Mouse (Mus musculus) heart, embryonic 16.5 days (tissue): ENCODE data around the gene Pin1rt1. TPM values are rescaled to one million over a fixed set of nuclear protein-coding genes. Genes with fewer than 3 reads are reported as not detected.

Experiments used
- ATAC-seq: fragments of 200-750 bp; cut with Nextera tagmentation; replicated peaks from 2 replicates; pipeline ENCODE4 v1.8.0; 2017; ENCODE audit warnings: moderate number of reproducible peaks; ENCODE audit not compliant: insufficient read depth, low FRiP score; ENCODE audit errors: extremely low read depth
- H3K27ac ChIP-seq: fragments of 300-500 bp; sonication (generic); 2 replicates; pipeline ENCODE4 v1.5.1; 2014; ENCODE audit warnings: mild to moderate bottlenecking, low read length, control low read depth, moderate library complexity
- H3K27me3 ChIP-seq: fragments of 300-500 bp; sonication (generic); 2 replicates; pipeline ENCODE4 v1.6.1; 2014; ENCODE audit warnings: low read length, mixed read lengths; ENCODE audit not compliant: control insufficient read depth, insufficient read depth
- H3K36me3 ChIP-seq: fragments of 300-500 bp; sonication (generic); 2 replicates; pipeline ENCODE4 v1.6.1; 2014; ENCODE audit not compliant: control insufficient read depth, insufficient read depth
- H3K4me1 ChIP-seq: fragments of 300-500 bp; sonication (generic); 2 replicates; pipeline ENCODE4 v1.6.1; 2014; ENCODE audit warnings: low read length, mixed read lengths; ENCODE audit not compliant: control insufficient read depth, insufficient read depth
- H3K4me2 ChIP-seq: fragments of 300-500 bp; sonication (generic); 2 replicates; pipeline ENCODE4 v1.6.1; 2014; ENCODE audit warnings: low read depth, mild to moderate bottlenecking, control low read depth, low read length
- H3K4me3 ChIP-seq: fragments of 300-500 bp; sonication (generic); 2 replicates; pipeline ENCODE4 v1.5.1; 2014; ENCODE audit warnings: mild to moderate bottlenecking, control low read depth, low read length
- H3K9ac ChIP-seq: fragments of 300-500 bp; sonication (generic); 2 replicates; pipeline ENCODE4 v1.6.1; 2014; ENCODE audit warnings: low read length, control low read depth
- H3K9me3 ChIP-seq: fragments of 300-500 bp; sonication (generic); replicated peaks from 2 replicates; pipeline ENCODE4 v1.6.1; 2016; ENCODE audit warnings: low read length; ENCODE audit not compliant: control insufficient read depth
- WGBS: fragments of 180-500 bp; shearing (Covaris S2); extraction: QIAGEN DNeasy Blood & Tissue Kit; methylation state at CpG from one replicate; pipeline ENCODE4 v1.1.7; 2014; 5-methylcytosine and 5-hydroxymethylcytosine counted together
- polyA plus RNA-seq: library from polyadenylated mRNA; unstranded; fragments of >200 nt; fragmentation: Nextera tagmentation; extraction: Ambion mirVana; gene quantifications from 2 replicates; pipeline ENCODE4 v1.2.1, GENCODE M21; 2015

The Pin1rt1 gene
- polyA plus RNA-seq, 1 experiment from 2014 or later, result not detected

GRCm38 (mm10) chr2:104677326-104677725 is 38.9 kb downstream of the Pin1rt1 start:
- Histone ChIP-seq H3K4me1 (no peaks in the 10 kb centered on the region), H3K9me3 (no peaks in the 10 kb centered on the region), H3K27me3 (no peaks in the 10 kb centered on the region), H3K36me3 (no peaks in the 10 kb centered on the region), H3K27ac (no peak overlapping the region), H3K4me3 (no peak overlapping the region), H3K9ac (no peak overlapping the region), H3K4me2 (no peak overlapping the region)
- no peak for ATAC-seq
- WGBS, result 83% methylated on average over 3 of the region's 3 CpGs

- no peaks in the 10 kb centered on the region for H3K36me3 ChIP-seq
- no peaks in the 10 kb centered on the region for H3K9me3 ChIP-seq
- H3K9ac ChIP-seq, result no peak overlapping the region
- H3K27me3 ChIP-seq, result no peaks in the 10 kb centered on the region
- no peak for ATAC-seq
- H3K4me3 ChIP-seq, result no peak overlapping the region
- H3K4me2 ChIP-seq, result no peak overlapping the region
- no peak overlapping the region for H3K27ac ChIP-seq
- H3K4me1 ChIP-seq, result no peaks in the 10 kb centered on the region
Measured at GRCm38 (mm10) chr2:104671724-104672123, 44.5 kb downstream of the Pin1rt1 start.

GRCm38 (mm10) chr2:104669122-104669804 is 46.9 kb downstream of the Pin1rt1 start:
- no peaks in the 10 kb centered on the region for H3K4me1 ChIP-seq
- no peak overlapping the region for H3K4me2 ChIP-seq
- no peaks in the 10 kb centered on the region for H3K27me3 ChIP-seq
- H3K36me3 ChIP-seq, result peaks cover 16% of the 10 kb centered on the region
- 84% methylated on average over 6 of the region's 6 CpGs for WGBS
- H3K27ac ChIP-seq, result no peak overlapping the region
- ATAC-seq, result no peak
- H3K9ac ChIP-seq, result no peak overlapping the region
- no peak overlapping the region for H3K4me3 ChIP-seq
- no peaks in the 10 kb centered on the region for H3K9me3 ChIP-seq

Other genes with a start within 250 kb of the Pin1rt1 start
- gene Hipk3, start 221.9 kb downstream of the Pin1rt1 start, polyA plus RNA-seq, result 33.4 and 37.8 TPM in 2 replicates
- 46.3 and 54.3 TPM in 2 replicates for gene Cstf3, start 125.9 kb downstream of the Pin1rt1 start, polyA plus RNA-seq
- gene Tcp11l1, start 4.2 kb downstream of the Pin1rt1 start, polyA plus RNA-seq, result 28.0 and 28.9 TPM in 2 replicates
- gene Depdc7, start 26.5 kb upstream of the Pin1rt1 start, polyA plus RNA-seq, result 4.8 and 5.7 TPM in 2 replicates
- 5.6 and 6.2 TPM in 2 replicates for gene Qser1, start 100.4 kb upstream of the Pin1rt1 start, polyA plus RNA-seq
- gene Prrg4, start 133.5 kb upstream of the Pin1rt1 start, polyA plus RNA-seq, result 1.3 and 1.7 TPM in 2 replicates
- 4.4 and 4.8 TPM in 2 replicates for gene Ccdc73, start 151.4 kb upstream of the Pin1rt1 start, polyA plus RNA-seq